Mouse (Mus musculus) gastrocnemius, postnatal 4 days (tissue): ENCODE data around the gene Utrn. TPM values are rescaled to one million over a fixed set of nuclear protein-coding genes. Genes with fewer than 3 reads are reported as not detected.
"Not testable (repeated sequence)": the region's sequence is repeated elsewhere in the genome, so short reads cannot be mapped to it uniquely, and the experiment has no call there.

ENCODE experiments used
- DNase-seq, 2 experiments: peaks; one replicate each; pipeline ENCODE4 v3.0.0; 2021 to 2022; ENCODE audit warnings: low spot score in 2 of 2, mixed read lengths in 2 of 2
- total RNA-seq, 2 experiments: library from RNA; stranded (reverse); gene quantifications; 2 replicates each; pipeline ENCODE4 v1.2.3; 2021

Utrn gene
- total RNA-seq, 2 experiments from 2014 or later: 95.1 to 101 TPM

- DNase-seq: not testable (repeated sequence)
Observed at GRCm38 (mm10) chr10:12607180-12607579, 262.0 kb downstream of the Utrn start.

- DNase-seq: no peak
Observed at GRCm38 (mm10) chr10:12595379-12595778, 273.8 kb downstream of the Utrn start.

DNA sequence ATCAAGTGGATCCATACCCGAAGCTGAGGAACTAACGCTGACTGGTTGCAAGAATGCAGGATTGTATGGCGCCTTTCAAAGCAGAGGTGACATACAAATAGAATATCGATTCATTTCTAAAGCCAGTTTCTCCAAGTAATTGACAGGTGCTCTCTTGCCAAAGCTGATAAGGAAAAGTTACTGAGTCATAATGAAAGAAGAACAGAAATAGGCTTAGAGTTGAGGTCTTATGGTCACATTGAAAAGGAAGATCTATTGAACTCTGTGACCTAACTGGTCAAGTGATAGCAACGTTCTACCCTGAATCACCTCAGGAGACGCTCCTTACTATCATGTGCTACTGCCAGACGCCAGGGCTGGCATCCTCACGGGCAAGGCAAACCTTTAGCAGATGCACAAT, 274.2 kb downstream of the Utrn start:
- DNase-seq: no peak

DNA sequence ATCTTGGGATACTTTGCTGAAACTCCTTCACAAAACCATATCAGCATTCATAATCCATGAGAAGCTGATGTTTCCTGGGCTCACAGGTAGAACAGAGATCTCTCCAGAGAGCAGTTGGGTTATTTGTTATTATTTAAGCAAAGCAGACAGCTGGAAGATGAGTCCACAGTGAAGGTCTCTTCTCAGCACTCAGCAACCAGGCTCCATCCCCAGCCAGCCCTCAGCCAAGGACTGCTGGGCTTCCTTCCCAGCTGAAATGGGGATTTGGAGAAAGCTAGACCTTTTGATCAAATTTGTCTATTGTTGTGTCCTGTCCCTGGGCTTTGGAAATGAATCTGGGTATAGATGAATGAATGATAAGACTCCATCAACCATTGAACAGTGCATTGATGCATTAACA, 276.1 kb downstream of the Utrn start:
- peak in 1 of 2 experiments; percentile 14 for DNase-seq

DNA sequence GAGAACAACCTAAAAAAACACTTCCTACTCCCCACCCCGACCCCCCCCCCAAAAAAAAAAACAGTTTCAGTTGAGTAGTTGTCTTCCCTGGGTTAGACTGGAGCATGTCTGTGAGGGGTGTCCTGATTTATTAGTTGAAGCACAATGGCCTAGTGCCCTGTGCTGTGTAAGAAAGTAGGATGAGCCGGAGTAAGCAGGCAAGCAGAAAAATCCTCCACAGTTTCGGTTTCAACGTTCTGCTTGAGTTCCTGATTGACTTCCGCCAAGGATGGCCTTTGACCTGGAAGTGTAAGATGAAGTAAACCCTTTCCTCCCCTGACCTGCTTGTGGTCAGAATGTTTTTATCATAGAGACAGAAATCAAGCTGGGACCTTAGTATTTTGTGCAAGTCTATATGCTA, 277.2 kb downstream of the Utrn start:
- no peak for DNase-seq

- no peak for DNase-seq
Observed at GRCm38 (mm10) chr10:12588051-12588450, 281.1 kb downstream of the Utrn start.

GRCm38 (mm10) chr10:12587318-12587717, 281.8 kb downstream of the Utrn start:
- DNase-seq: no peak

GRCm38 (mm10) chr10:12586825-12587224, 282.3 kb downstream of the Utrn start:
- DNase-seq: no peak

- DNase-seq: no peak
Observed at GRCm38 (mm10) chr10:12586200-12586599, 283.0 kb downstream of the Utrn start.

DNA sequence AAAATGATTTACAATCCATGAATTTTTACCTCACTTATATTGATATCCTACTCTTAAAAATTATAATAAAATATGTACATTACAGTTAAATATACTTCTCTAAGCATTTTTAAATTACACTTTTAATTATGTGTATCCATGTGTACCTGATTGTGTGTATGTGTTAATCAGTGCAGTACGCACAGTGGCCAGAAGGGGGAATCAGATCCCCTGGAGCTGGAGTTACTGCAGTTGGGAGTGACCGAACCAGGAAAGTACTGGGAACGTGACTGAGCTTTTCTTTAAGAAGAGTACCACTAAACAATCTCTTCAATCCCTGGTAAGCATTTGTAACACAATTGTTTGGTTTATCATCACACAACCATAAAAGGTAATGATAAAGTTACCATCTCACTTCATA, 285.7 kb downstream of the Utrn start:
- DNase-seq: no peak

DNA sequence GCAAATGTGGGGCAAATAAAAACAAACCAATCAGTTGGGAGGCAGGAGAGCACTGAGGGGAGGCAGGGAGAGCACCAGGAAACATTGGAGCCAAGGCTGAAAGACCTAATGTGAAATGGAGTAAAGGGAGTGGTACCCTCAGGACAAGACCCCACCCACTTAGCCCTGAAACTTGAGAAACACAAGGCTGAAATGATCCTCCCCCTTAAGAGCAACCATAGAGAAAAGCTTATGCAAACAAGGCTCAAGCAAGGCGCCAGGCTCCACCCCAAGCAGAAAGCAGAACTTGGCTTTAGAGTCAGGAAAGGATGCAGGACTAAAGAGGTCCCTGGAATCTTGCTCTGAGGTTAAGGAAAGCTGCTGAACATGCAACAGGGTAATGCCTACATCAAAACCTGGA, 290.1 kb downstream of the Utrn start:
- DNase-seq: no peak

- DNase-seq: no peak
Observed at GRCm38 (mm10) chr10:12575849-12576435, 293.2 kb downstream of the Utrn start.

GRCm38 (mm10) chr10:12574760-12575159, 294.4 kb downstream of the Utrn start:
- no peak for DNase-seq

GRCm38 (mm10) chr10:12573601-12574000, 295.6 kb downstream of the Utrn start:
- peak in 1 of 2 experiments; percentile 14 for DNase-seq

GRCm38 (mm10) chr10:12572759-12573158, 296.4 kb downstream of the Utrn start:
- DNase-seq: no peak

DNA sequence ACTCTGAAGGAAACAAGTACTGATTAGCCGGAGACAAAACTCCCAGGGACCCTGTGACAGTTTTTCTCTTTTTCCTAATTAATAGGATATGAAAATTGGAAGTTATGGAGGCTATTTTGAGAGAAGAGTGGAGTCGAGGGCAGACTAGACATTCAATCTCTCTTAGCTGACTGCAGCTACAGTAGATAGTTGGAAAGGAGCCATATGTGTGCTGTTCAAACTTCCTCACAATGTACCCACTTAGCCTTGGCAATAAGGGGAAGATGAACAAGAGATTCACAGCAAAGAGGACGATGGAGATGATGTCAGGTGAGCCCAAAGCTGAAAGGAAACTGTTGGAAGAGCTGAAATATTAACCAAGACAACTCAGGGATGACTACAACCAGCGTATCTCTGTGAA, 304.7 kb downstream of the Utrn start:
- DNase-seq: no peak

DNA sequence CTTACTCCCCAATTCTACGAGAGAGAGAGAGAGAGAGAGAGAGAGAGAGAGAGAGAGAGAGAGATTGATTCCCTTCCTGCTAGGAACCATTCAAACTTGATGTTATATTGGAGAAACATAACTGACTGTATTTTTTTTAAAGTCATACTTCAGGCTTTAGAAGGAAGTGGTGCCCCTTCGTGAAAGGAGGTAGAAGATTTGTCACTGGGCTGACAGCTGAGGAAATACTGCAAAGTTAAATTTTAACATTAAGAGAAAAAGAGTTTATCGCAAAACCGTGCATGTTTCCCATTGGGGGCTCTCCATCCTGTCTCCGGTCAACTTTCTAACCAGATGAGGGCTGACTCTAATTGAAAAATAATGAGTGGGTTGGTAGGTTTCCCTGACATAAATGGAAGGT, 310.4 kb downstream of the Utrn start:
- DNase-seq: no peak

GRCm38 (mm10) chr10:12554090-12554718, 315.0 kb downstream of the Utrn start:
- DNase-seq: no peak

DNA sequence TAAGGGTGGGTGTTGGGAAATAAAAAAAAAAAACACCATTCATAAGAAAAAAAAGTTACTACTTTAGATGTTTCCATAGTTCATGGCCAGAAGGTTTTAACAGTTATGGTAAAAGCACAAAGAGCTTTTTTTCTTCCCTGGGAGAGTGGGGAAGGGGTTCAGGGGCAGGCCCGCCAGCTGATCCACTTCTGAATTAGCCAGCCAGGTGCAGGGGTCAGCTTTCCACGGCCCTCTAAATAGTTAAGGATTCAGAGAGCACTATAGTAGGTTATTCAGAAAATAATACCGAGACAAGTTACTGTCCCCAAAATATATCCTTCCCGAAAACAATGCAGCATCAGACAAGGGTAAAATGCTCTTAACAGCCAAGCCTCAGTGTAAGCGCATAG, 316.3 kb downstream of the Utrn start:
- DNase-seq: no peak

GRCm38 (mm10) chr10:12552196-12552889, 316.8 kb downstream of the Utrn start:
- no peak for DNase-seq

DNA sequence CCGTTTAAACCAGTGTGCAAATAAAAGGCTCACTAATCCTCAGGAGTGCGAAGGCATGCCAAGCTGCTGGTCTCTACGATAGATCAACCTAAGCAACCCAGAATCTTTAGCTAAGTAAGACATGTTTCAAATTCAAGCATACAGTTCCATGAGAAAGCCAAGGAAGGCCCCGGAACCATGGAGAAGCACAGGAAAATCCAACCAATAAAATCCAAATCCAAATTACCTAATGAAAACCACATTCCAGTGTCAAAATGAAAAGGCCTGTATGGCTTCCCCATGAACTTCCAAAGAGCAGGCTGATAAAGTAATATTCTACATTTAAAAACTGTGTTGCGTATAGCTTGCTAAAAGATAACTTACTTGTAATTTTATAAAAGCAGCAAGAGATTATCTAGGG, 317.4 kb downstream of the Utrn start:
- no peak for DNase-seq

DNA sequence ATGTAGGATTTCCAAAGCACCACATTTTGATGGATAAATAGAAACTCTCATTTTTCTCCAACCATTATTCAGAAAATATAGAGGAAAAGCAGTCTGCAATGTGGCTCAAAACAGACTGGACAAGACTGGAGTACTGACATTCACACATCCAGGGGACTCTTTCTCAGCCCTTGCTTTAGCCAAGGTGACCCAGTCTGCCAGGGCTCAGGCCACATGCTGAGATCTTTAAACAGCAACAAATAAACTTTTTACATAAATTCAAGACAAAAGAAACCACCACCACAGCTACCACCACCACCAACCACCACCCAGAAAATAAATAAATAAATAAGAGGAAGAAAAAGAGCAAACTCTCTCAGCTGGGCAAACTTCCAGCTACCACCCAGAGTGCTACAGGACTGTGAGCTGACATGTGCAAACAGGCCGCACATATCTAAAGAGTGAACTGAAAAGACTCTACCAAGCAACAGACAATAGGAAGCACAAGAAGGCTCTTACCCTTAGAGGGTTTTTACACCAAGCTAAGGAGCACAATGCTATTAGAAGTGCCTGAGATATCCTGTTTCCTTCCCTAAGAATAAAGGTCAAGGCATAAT, 319.1 kb downstream of the Utrn start:
- no peak for DNase-seq
